Mouse (Mus musculus): ENCODE results near the gene Stk10. TPM values are rescaled to one million over a fixed set of nuclear protein-coding genes. Genes with fewer than 3 reads are reported as not detected.

The Stk10 gene
- polyA plus RNA-seq, 1 experiment = 9.4 TPM

- no peak for DNase-seq
- no peaks in the 10 kb centered on the region for H3K27me3 ChIP-seq (replicated peaks; ENCODE audit: control insufficient read depth, insufficient read depth, low read length)
- H3K4me3 ChIP-seq (ENCODE audit: insufficient read depth, low read depth, low read length) = no peak overlapping the region
- 100% methylated on average over 1 of the region's 1 CpGs for WGBS
- no peaks in the 10 kb centered on the region for H3K4me1 ChIP-seq (ENCODE audit: control insufficient read depth, insufficient read depth, low read length)
- TF ChIP-seq POLR2A (IDR thresholded peaks at IDR 0.05; ENCODE audit: low read depth, low read length) (no peak), CTCF (conservative IDR thresholded peaks at IDR 0.05; ENCODE audit: insufficient read depth, insufficient read length, low read depth, low read length) (peak; percentile 35; the same call in 1 of the 2 replicates)
- no peaks in the 10 kb centered on the region for H3K36me3 ChIP-seq (ENCODE audit: control insufficient read depth, insufficient read depth, low read length)
- H3K27ac ChIP-seq (ENCODE audit: insufficient read depth, low read depth, low read length) = no peak overlapping the region
Observed at GRCm38 (mm10) chr11:32530151-32530550, 3.0 kb upstream of the Stk10 start.

DNA sequence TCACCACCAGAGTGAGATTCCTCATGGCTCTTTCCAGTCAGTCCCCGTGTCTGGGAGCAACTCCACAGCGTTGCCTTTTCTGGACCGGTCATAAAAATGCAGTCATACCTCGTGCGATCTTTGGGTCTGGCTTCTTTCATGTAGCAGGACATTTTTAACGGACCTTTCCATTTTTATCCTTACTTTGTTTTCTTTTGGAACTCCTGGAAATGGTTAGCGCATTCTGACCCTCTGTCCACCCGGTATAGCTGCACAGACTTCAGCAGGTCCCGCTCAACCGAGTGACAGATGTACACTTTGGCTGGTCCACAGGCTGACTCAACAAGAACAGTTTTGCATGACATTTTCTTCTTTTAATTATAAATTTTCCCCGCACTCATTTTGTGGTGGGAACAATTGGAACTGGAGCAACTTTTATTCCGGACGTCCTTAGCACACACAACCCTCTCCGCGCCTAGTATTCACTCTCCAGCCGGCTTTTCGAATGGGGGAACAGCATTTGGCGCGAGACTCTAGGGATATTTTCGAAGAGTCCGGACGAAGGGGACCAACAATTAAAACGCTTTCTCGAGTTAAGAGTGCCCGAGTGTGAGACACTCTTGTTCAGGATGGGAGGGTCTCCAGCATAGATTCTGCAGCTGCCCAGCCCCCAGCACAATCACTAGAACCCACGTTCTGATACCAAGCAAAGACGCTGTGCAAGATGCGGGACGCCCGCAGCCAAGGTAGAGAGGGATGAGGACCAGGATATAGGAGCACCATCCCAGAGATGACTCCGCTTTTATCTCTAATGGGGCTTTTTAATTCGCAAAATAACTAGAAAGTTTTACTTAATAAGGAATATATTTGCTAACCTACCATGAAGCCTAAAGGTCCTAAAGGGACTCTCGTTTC lies 987 bp upstream of the Stk10 start, which contains the start of gene Efcab9:
Efcab9 (minus strand) TSS at position 211 of the 894 bp plus-strand sequence.
- Histone ChIP-seq H3K4me3 (ENCODE audit: insufficient read depth, low read depth, low read length) (peak within 1 kb of the TSS; percentile 80), H3K27me3 (replicated peaks; ENCODE audit: control insufficient read depth, insufficient read depth, low read length) (no peaks in the 10 kb centered on the region), H3K4me1 (ENCODE audit: control insufficient read depth, insufficient read depth, low read length) (no peaks in the 10 kb centered on the region), H3K27ac (ENCODE audit: insufficient read depth, low read depth, low read length) (no peak within 1 kb of the TSS), H3K36me3 (ENCODE audit: control insufficient read depth, insufficient read depth, low read length) (no peaks in the 10 kb centered on the region)
- 5% methylated on average over 33 of the region's 33 CpGs for WGBS
- no peak for DNase-seq
- TF ChIP-seq POLR2A (IDR thresholded peaks at IDR 0.05; ENCODE audit: low read depth, low read length) (no peak), CTCF (conservative IDR thresholded peaks at IDR 0.05; ENCODE audit: insufficient read depth, insufficient read length, low read depth, low read length) (no peak)

GRCm38 (mm10) chr11:32533482-32534261 lies 567 bp downstream of the Stk10 start:
- Histone ChIP-seq H3K4me1 (ENCODE audit: control insufficient read depth, insufficient read depth, low read length) (no peaks in the 10 kb centered on the region), H3K36me3 (ENCODE audit: control insufficient read depth, insufficient read depth, low read length) (no peaks in the 10 kb centered on the region), H3K27ac (ENCODE audit: insufficient read depth, low read depth, low read length) (peak overlapping the region; percentile 53), H3K27me3 (replicated peaks; ENCODE audit: control insufficient read depth, insufficient read depth, low read length) (no peaks in the 10 kb centered on the region), H3K4me3 (ENCODE audit: insufficient read depth, low read depth, low read length) (peak overlapping the region; percentile 81)
- peak; percentile 59 for DNase-seq
- whole genome bisulfite sequencing = 6% methylated on average over 24 of the region's 24 CpGs
- TF ChIP-seq POLR2A (IDR thresholded peaks at IDR 0.05; ENCODE audit: low read depth, low read length) (no peak), CTCF (conservative IDR thresholded peaks at IDR 0.05; ENCODE audit: insufficient read depth, insufficient read length, low read depth, low read length) (no peak)

- Histone ChIP-seq H3K27ac (ENCODE audit: insufficient read depth, low read depth, low read length) (no peak overlapping the region), H3K27me3 (replicated peaks; ENCODE audit: control insufficient read depth, insufficient read depth, low read length) (no peaks in the 10 kb centered on the region), H3K36me3 (ENCODE audit: control insufficient read depth, insufficient read depth, low read length) (no peaks in the 10 kb centered on the region), H3K4me1 (ENCODE audit: control insufficient read depth, insufficient read depth, low read length) (peaks cover 5% of the 10 kb centered on the region; the same call in 1 of the 2 replicates), H3K4me3 (ENCODE audit: insufficient read depth, low read depth, low read length) (peak overlapping the region; percentile 81; the same call in 1 of the 2 replicates)
- TF ChIP-seq CTCF (conservative IDR thresholded peaks at IDR 0.05; ENCODE audit: insufficient read depth, insufficient read length, low read depth, low read length) (no peak), POLR2A (IDR thresholded peaks at IDR 0.05; ENCODE audit: low read depth, low read length) (no peak)
- WGBS = 65% methylated on average over 7 of the region's 7 CpGs
- no peak for DNase-seq
Observed at GRCm38 (mm10) chr11:32534453-32535075, 1.5 kb downstream of the Stk10 start.

GRCm38 (mm10) chr11:32535646-32536045 lies 2.5 kb downstream of the Stk10 start:
- Histone ChIP-seq H3K36me3 (ENCODE audit: control insufficient read depth, insufficient read depth, low read length) (no peaks in the 10 kb centered on the region), H3K27me3 (replicated peaks; ENCODE audit: control insufficient read depth, insufficient read depth, low read length) (no peaks in the 10 kb centered on the region)
- WGBS = 95% methylated on average over 4 of the region's 4 CpGs

GRCm38 (mm10) chr11:32536954-32537353 lies 3.8 kb downstream of the Stk10 start:
- H3K4me3 ChIP-seq (ENCODE audit: insufficient read depth, low read depth, low read length) = no peak overlapping the region
- no peak for DNase-seq
- 72% methylated on average over 7 of the region's 7 CpGs for WGBS

More at GRCm38 (mm10) chr11:32535646-32536045, 2.5 kb downstream of the Stk10 start:
- Histone ChIP-seq H3K4me1 (ENCODE audit: control insufficient read depth, insufficient read depth, low read length) (peaks cover 5% of the 10 kb centered on the region; the same call in 1 of the 2 replicates), H3K4me3 (ENCODE audit: insufficient read depth, low read depth, low read length) (no peak overlapping the region), H3K27ac (ENCODE audit: insufficient read depth, low read depth, low read length) (no peak overlapping the region)
- no peak for DNase-seq
- TF ChIP-seq POLR2A (IDR thresholded peaks at IDR 0.05; ENCODE audit: low read depth, low read length) (no peak), CTCF (conservative IDR thresholded peaks at IDR 0.05; ENCODE audit: insufficient read depth, insufficient read length, low read depth, low read length) (no peak)

More at GRCm38 (mm10) chr11:32536954-32537353, 3.8 kb downstream of the Stk10 start:
- H3K27ac ChIP-seq (ENCODE audit: insufficient read depth, low read depth, low read length) = no peak overlapping the region
- no peaks in the 10 kb centered on the region for H3K36me3 ChIP-seq (ENCODE audit: control insufficient read depth, insufficient read depth, low read length)
- TF ChIP-seq POLR2A (IDR thresholded peaks at IDR 0.05; ENCODE audit: low read depth, low read length) = no peak
- no peak for TF ChIP-seq CTCF (conservative IDR thresholded peaks at IDR 0.05; ENCODE audit: insufficient read depth, insufficient read length, low read depth, low read length)
- no peaks in the 10 kb centered on the region for H3K27me3 ChIP-seq (replicated peaks; ENCODE audit: control insufficient read depth, insufficient read depth, low read length)
- H3K4me1 ChIP-seq (ENCODE audit: control insufficient read depth, insufficient read depth, low read length) = peaks cover 5% of the 10 kb centered on the region; the same call in 1 of the 2 replicates
